20 mouse cellular contexts compared by ENCODE assay signal in the genomic region with DNA sequence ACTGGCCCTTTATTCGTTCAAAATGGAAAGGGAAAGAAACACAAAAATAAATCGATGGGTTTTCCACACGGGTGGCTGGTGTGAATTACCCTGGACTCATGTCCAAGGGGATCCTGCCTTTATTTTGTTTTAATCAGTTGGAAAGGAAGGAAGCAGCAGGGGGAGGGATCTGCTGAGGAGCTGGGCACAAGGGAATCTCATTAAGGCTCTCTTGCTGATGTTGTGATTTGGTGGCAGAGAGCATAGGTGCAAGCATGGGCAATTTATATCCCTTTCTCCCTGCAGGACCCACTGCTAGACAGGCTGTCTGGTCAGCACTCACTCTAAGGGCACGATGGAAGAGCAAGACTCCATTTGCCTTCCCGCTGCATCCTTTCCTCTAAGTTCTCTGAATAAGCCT.
A peak's percentile ranks its signal among the peaks of the same experiment; 100 is the strongest.
DNase-seq lines count a peak whose midpoint lies in the region; ATAC-seq lines count a peak whose summit lies in the region.
"Had no signal": no experiment of that assay in that cellular context is flagged by ENCODE, and none has a peak within 500 bp of the region (broad histone marks: within the 10 kb centered on the region; RNA-seq: fewer than 3 reads in every experiment).

No protein-coding gene starts in this region.

- H3K27me3 ChIP-seq in forebrain, embryonic 10.5 days (ENCODE audit: poor library complexity, severe bottlenecking): no peaks in the 10 kb centered on the region
- H3K27me3 ChIP-seq in forebrain, embryonic 15.5 days: no peaks in the 10 kb centered on the region
- H3K27me3 ChIP-seq in hindbrain, embryonic 15.5 days: no peaks in the 10 kb centered on the region
- no peaks in the 10 kb centered on the region for H3K27me3 ChIP-seq in hindbrain, embryonic 10.5 days (ENCODE audit: insufficient read depth, poor library complexity, severe bottlenecking)
- H3K27me3 ChIP-seq: heart, embryonic 15.5 days; liver, embryonic 12.5 days had no signal

- H3K9ac ChIP-seq in forebrain, embryonic 15.5 days (replicated peaks): no peak overlapping the region
- no peak overlapping the region for H3K9ac ChIP-seq in hindbrain, embryonic 15.5 days
- H3K9ac ChIP-seq: heart, embryonic 15.5 days; liver, embryonic 12.5 days; lung, embryonic 14.5 days had no signal

- peak overlapping the region; percentile 40; the same call in 1 of the 2 replicates for H3K27ac ChIP-seq in forebrain, embryonic 10.5 days
- H3K27ac ChIP-seq in forebrain, embryonic 15.5 days (replicated peaks): no peak overlapping the region
- 0 out of 2 replicates have a peak overlapping the region, but pooled peaks have one; percentile 15 for H3K27ac ChIP-seq in hindbrain, embryonic 15.5 days (replicated peaks)
- no peak overlapping the region for H3K27ac ChIP-seq in hindbrain, embryonic 10.5 days
- H3K27ac ChIP-seq: embryonic facial prominence, embryonic 10.5 days; heart, embryonic 15.5 days; liver, embryonic 12.5 days; macrophage had no signal

- no peak overlapping the region for H3K4me2 ChIP-seq in forebrain, embryonic 15.5 days (replicated peaks)
- H3K4me2 ChIP-seq in hindbrain, embryonic 15.5 days: no peak overlapping the region
- H3K4me2 ChIP-seq: heart, embryonic 15.5 days; liver, embryonic 12.5 days; lung, embryonic 14.5 days had no signal

- no peak for ATAC-seq in forebrain, embryonic 15.5 days (replicated peaks)
- no peak for ATAC-seq in hindbrain, embryonic 15.5 days (ENCODE audit: low FRiP score, low read depth)
- no peak for ATAC-seq in megakaryocyte-erythroid progenitor cell, adult 5-6 weeks (replicated peaks; ENCODE audit: low FRiP score, low TSS enrichment, poor library complexity, severe bottlenecking)
- ATAC-seq: CD4-positive, CD25-positive, alpha-beta regulatory T cell, adult 4 months; liver, embryonic 12.5 days had no signal

- H3K9me3 ChIP-seq in forebrain, embryonic 10.5 days: peaks cover 5% of the 10 kb centered on the region; the same call in 1 of the 2 replicates
- no peaks in the 10 kb centered on the region for H3K9me3 ChIP-seq in forebrain, embryonic 15.5 days
- no peaks in the 10 kb centered on the region for H3K9me3 ChIP-seq in hindbrain, embryonic 15.5 days
- no peaks in the 10 kb centered on the region for H3K9me3 ChIP-seq in hindbrain, embryonic 10.5 days
- H3K9me3 ChIP-seq: G1E; heart, embryonic 15.5 days; liver, embryonic 12.5 days had no signal

- WGBS in forebrain, embryonic 10.5 days: 32% methylated on average over 5 of the region's 5 CpGs
- WGBS in forebrain, embryonic 15.5 days: 16% methylated on average over 5 of the region's 5 CpGs
- WGBS in hindbrain, embryonic 15.5 days: 23% methylated on average over 5 of the region's 5 CpGs
- 49% methylated on average over 5 of the region's 5 CpGs for WGBS in hindbrain, embryonic 10.5 days

- H3K36me3 ChIP-seq in forebrain, embryonic 10.5 days (replicated peaks): no peaks in the 10 kb centered on the region
- H3K36me3 ChIP-seq in forebrain, embryonic 15.5 days: no peaks in the 10 kb centered on the region
- no peaks in the 10 kb centered on the region for H3K36me3 ChIP-seq in hindbrain, embryonic 15.5 days
- no peaks in the 10 kb centered on the region for H3K36me3 ChIP-seq in hindbrain, embryonic 10.5 days
- H3K36me3 ChIP-seq: embryonic facial prominence, embryonic 10.5 days; G1E; heart, embryonic 15.5 days; liver, embryonic 12.5 days had no signal

- no peak overlapping the region for H3K4me3 ChIP-seq in forebrain, embryonic 10.5 days
- no peak overlapping the region for H3K4me3 ChIP-seq in forebrain, embryonic 15.5 days
- no peak overlapping the region for H3K4me3 ChIP-seq in hindbrain, embryonic 15.5 days
- H3K4me3 ChIP-seq in hindbrain, embryonic 10.5 days: no peak overlapping the region
- H3K4me3 ChIP-seq: embryonic facial prominence, embryonic 10.5 days; heart, embryonic 15.5 days; liver, embryonic 12.5 days had no signal

- H3K4me1 ChIP-seq in forebrain, embryonic 10.5 days: peaks cover 12% of the 10 kb centered on the region
- H3K4me1 ChIP-seq in forebrain, embryonic 15.5 days: peaks cover 4% of the 10 kb centered on the region; the same call in 1 of the 2 replicates
- H3K4me1 ChIP-seq in hindbrain, embryonic 15.5 days (replicated peaks): no peaks in the 10 kb centered on the region
- H3K4me1 ChIP-seq in hindbrain, embryonic 10.5 days (replicated peaks): peaks cover 5% of the 10 kb centered on the region; the same call in 1 of the 2 replicates
- H3K4me1 ChIP-seq: heart, embryonic 15.5 days; liver, embryonic 12.5 days had no signal

- no peak for DNase-seq in forebrain, embryonic 10.5 days (ENCODE audit: extremely low spot score, low spot score)
- DNase-seq in hindbrain, embryonic 10.5 days (ENCODE audit: low spot score): no peak
- peak; percentile 21 for DNase-seq in embryo, embryonic 10 days (ENCODE audit: low spot score)
- peak; percentile 23 for DNase-seq in mesoderm, embryonic 11.5 days (ENCODE audit: low read depth, low spot score)
- no peak for DNase-seq in gastrocnemius, postnatal 4 days (ENCODE audit: low spot score in 2 of 2)
- DNase-seq: cerebellum, adult 9-11 months; kidney, adult 9 months; kidney, postnatal 36 days; layer of hippocampus, adult 9-11 months; lung, embryonic 14.5 days; thymus, adult 2 months had no signal

Comparison
In these comparisons a context has a peak if more than half of its experiments do, and no peak if none do; other contexts are left out.
1. H3K27ac ChIP-seq: peak in forebrain, embryonic 10.5 days (single experiment) and hindbrain, embryonic 15.5 days (single experiment); none in forebrain, embryonic 15.5 days (single experiment) and hindbrain, embryonic 10.5 days (single experiment).
2. DNase-seq: peak in embryo, embryonic 10 days (single experiment) and mesoderm, embryonic 11.5 days (single experiment); none in forebrain, embryonic 10.5 days (single experiment), hindbrain, embryonic 10.5 days (single experiment) and gastrocnemius, postnatal 4 days (0 of 2).